Mouse (Mus musculus) cerebellum, adult (tissue): ENCODE results near the gene Syce2.

Experiments used
- ATAC-seq: cut with Nextera tagmentation; 2 replicates; pipeline ENCODE4 v1.9.2; 2017; ENCODE audit warnings: mild to moderate bottlenecking, moderate library complexity, mixed read lengths; ENCODE audit not compliant: insufficient number of reproducible peaks, low FRiP score, low TSS enrichment

Gene Syce2

DNA sequence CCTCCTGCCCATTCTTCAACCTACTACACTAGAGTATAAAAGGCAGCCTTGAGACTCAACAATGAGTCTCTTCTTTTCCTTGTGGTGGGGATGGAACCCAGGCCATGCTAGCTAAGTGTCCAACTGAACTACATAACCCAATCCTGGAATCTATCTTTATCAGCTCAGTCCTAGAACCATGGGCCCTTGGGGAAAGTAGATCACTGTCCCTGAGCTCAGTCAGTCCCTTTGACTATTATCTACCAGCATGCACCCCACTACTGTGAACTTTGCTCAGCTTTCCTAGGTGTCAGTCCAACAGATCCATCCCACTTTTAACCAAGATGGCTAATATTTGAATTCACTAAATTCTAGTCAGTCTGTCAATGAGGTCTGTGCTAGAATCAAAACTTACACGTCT is 30.4 kb upstream of the Syce2 start:
- no peak for ATAC-seq

DNA sequence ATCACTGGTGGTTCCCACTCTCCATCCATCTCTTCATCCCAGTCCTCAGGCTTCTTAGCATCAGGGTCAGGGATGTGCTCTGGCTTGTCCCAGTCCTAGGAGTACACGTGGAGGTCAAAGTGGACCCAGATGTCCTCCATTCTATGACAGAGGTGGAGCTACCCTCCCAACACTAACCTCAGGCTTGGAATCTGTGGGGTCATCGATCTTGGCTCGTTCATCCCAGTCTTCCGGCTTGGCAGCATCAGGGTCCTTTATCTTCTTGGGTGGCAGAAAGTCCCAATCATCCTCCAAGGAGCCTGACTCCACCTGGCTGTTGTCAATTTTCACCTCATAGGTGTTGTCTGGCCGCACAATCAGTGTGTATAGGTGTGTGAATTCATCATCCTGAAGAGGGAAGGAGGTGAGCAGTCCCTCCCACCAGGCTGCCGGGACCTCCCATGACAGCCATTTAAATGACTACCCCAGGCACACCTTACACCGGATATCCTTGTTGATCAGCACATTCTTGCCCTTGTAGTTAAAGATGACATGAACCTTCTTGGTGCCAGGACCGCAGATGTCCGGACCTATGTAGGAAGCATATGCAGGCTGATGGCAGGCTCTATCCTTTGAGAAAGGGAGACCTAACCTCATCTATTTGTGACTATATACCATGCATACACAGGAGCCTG is 27.4 kb upstream of the Syce2 start:
- ATAC-seq: no peak

DNA sequence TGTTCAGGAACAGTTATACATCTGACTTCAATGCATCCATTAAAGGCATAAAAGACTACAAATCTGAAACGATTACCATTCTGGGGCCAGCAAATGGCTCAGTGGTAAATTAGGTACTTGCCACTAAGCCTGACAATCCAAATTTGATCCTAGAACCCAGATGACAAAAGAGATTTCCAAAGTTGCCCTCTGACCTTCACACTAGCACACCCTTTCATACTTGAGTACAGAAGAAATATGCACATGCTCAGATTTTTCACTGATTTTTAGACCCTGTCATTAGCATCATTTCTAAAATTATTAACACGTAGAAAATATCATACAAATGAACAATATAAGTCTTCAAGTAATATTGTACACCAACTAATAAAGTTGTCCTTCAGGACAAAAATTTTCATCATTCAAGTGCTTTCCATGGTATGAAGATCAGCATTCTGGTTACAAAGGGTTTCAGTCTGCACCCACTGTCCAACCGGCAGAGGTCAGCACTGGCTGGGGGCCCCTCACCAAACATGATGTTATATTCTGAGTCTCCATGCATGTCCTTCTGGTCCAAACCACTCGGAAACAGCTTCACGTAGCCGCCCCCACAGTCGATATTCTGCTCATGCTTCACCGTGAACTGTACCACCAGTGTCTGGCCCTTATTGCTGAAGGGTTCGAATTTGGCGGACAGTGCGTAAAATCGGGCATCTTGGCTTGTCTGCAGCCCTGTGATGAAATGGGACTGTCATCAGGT is 26.4 kb upstream of the Syce2 start:
- no peak for ATAC-seq

DNA sequence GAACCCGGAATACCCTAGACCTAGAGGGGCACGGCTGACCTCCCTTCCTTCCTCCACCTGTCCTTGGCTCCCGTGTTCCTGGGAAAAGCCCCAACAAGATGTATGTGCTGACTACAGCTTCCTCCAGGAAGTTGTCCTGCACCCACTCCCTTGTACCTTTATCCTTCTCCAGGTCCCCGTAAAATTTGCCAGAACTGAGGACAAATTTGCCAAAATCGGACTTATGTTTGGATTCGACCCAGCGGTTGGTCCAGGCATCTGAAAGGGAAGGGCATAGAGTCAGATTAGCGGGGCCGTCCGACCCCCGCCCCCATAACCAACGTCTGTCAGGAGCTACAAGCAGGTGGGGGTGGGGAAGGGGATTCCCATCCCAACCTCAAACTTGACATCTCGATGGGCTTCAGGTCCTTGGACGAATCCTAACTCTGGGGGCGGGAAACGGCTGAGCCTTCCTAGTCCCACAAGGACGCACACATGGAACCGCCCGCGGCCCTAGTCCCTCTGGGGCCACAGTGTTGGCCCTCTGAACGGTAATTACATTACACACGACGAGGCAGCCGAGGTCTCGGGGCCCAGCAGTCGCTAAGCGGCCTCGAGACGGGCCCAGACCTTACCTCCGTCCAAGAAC is 25.7 kb upstream of the Syce2 start:
- no peak for ATAC-seq

DNA sequence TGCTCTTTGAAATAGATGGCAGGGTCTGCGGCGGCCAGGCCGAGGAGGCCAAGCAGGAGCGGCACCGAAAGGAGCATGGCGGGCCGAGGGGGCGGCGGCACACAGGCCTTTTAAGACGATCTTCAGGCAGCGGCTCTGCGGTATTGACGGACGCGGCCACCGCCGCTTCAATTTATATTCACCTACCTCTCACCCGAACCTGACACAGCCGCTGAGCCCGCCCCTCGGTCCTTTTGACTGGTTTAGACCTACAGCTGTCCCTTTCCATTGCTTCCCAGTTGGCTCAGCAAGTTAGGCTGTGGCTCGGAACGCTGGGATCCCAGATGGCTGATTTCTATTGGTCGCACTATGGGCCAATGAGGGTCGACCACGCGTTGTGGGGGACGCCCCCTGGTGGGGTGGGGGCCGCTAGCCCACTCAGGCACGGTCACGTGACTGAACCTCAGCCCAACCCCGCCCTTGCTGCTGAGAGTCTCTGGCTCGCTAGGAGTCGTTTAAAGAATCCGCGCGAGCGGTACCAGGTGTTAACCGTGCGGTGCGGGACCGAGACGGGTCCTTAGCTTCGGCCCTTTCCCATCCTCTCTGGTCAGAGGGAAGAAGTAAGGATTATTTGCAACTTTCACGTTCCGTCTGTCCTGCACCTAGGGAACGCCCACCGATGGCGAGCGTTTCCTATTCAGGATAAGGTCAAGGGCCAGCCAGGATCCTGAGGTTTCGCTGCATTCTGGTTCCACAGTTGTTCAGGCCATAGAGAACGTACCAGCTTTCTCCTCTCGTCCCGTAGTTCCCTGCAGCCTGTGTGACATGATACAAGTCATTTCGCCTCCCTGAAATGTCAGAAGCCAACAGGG is 25.0 kb upstream of the Syce2 start, which contains the start of gene Calr:
Calr (minus strand) TSS at position 213 of the 851 bp plus-strand sequence.
- peak; percentile 98 for ATAC-seq

DNA sequence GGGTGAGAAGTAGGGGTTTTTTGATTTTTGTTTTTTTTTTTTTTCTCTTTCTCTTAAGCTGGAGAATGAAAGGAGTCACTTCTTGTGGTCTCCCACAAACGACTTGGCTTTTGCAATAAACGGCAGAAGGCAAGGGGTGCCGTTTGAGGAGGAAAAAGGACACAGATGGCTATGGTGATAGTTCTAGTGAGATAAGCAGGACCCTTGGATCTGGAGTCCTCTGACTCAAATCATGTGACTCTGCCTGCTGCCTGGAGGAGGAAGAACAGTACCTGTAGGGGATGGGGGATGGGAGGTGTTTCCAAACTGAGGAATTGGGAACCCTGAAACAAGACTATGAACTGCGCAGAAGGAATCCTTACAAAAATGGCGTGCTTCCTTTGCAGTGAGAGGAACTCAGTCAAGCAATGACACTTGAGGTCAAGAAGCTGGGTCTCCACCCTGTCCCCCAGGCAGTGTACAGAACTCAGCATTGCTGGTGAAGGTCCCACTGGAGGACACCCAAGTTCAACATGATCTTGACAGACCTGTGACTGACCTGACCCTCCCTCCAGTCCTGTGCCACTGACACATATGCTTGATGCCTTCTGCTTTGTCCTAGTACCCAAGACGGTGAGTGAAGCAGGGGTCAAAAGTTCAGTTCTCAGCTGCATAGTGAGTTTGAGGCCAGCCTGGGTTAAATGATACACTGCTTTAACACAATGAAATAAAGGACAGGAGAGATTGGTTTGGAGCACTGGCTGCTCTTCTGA is 24.1 kb upstream of the Syce2 start:
- ATAC-seq: no peak

DNA sequence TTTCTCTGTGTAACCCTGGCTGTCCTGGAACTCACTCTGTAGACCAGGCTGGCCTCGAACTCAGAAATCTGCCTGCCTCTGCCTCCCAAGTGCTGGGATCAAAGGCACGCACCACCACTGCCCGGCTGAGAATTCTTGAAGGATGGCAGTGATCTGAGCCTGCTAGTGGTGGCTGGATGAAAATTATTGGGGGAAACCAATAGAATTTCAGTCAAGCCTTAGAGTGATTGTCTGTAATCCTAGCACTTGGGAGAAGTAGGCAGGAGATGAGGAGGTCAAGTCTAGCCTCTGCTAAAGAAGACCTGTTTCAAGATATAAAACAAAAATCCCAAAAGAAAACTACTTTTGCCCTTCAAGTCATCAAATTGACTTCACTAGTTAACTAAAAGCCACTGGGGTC is 15.5 kb upstream of the Syce2 start:
- no peak for ATAC-seq

DNA sequence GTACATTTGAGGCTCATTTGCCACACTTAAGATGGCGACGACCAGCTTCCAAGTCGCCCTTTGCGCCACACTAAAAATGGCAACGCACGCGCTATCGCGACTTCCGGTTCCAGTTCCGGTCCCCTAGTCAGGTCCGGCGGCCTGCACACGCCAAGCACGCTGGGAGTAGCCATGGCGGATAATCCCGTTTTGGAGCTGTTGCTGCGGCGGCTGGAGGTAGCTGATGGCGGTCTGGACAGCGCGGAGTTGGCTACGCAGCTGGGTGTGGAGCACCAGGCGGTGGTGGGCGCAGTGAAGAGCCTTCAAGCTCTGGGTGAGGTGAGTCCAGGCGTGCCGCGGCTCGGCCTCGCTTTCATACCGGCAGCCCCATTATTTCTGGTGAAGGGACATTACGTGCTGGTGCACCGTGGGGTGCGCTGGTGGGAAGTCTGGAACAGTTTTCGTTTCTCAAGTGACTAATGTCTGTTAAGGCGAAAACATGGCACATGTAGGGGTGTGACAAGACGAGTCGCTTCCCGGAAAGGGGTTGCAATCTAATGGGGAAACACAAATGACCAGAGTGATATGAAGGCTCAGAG is 15.0 kb upstream of the Syce2 start, which contains the start of gene Farsa:
Farsa (plus strand) TSS at position 126 of the 578 bp plus-strand sequence.
- ATAC-seq: peak; percentile 94; the same call in 1 of the 2 replicates

DNA sequence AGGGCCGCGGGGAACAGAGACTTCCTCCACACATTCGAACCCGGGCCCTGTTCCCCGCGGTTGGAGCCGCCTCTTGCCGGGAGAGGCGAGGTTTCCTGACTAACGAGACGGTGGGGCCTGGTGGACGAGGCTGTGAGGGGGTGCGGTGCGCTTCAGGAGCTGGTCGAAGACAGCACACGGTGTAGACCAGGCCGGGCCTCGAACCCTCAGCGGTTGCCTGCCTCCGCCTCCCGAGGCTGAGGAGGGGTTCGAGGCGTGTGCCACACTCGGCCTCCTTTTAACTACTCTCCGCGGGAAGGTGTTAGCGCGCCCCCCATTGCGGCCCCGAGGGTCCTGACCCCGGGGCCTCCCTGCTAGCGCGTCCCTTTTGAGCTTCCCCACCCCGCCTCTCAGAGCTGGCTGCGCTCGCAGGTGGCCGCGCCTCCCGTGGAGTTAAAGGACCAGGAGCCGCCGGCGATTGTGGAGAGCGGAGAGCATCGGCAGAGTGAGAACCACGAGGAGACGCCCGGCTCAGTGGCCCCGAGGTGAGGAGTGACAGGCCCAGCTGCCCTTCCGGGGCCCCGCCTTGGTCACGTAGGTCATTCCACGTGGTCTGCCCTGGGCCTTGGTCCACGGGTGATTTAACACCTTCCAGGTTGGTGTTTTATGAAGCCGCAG is 526 bp downstream of the Syce2 start:
- ATAC-seq: no peak

DNA sequence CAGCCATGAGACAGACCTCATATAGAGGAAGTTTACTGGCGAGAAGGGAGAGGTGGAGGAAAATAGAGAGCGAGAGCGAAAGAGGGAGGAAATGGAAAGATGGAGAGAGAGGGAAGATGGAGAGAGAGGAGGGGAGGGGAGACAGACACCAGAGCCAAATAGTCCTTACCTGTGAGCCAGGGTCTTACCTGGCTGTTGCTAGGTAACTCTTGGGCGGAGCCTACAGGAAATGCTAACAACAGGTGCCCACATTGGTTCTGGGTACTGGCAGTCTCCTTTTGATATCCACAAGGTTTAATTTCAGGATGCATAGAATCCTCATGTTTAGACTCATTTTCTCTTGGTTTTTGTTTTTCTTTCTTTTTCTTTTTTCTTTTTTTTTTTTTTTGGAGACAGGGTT is 1.1 kb downstream of the Syce2 start:
- no peak for ATAC-seq

DNA sequence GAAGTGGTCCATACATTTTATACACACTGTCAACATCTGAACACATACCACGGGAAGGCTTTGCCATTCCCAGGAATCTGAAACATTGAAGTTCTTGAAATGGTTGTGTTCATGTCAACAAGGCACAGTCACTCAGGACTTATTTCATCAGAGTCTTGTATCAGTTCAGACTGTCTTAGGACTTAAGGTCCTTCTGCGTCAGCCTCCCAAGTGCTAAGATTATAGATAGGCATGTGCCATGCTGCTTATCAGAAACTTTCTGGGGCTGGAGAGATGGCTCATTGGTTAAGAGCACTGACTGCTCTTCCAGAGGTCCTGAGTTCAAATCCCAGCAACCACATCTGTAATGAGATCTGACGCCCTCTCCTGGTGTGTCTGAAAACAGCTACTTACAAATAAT is 2.4 kb downstream of the Syce2 start:
- ATAC-seq: no peak

DNA sequence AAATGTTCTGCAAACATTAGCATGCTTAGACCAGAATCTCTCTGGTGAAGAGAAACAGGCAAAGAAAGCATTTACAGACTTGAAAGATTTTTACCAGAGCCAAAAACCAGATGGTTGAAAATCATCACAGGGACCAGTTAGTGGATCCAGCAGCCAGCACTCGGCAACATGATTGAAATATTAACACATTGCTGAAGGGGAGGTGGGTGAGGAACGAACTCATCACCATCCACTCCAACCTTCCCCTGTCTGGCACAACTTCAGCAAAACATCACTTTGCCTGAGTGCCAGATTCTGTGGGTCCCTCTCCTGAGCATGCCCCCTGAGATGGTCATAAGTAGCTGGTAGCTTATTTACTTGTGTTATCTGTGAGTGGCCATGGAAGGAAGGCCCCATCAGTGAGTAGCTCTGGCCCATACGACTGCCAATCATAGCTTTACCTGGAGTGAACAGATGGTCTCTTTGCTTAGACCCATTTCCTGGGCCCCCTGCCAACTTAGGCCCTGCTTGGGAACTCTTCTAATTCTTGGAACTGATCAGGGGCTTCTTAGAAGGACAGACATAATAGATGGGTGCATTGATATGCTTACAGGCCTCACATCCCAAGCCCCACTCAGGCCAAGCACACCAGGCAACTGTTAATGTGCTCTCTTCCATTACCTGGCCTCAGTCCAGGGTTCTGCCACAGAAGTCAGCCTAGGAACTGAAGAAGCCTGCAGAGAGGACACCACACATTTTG is 5.6 kb downstream of the Syce2 start:
- peak; percentile 52; the same call in 1 of the 2 replicates for ATAC-seq

DNA sequence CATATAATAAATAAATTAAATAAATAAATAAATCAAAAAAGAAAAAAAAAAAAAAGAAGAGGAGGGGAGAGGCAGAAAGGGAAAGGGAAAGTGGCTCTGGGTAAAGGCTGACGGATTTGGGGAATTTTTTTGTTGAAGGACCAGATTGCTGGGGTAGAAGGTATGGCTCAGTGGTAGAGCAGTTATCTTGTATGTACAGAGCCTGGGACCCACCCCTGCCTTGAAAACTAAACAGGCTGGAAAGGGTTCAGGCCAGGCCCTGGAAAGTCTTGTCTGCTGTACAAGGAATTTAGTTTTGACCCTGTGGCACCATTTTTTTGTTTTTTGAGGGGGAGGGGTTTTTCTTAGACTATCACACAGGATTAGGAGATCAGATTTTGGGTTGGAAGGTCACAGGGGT is 7.0 kb downstream of the Syce2 start:
- no peak for ATAC-seq

DNA sequence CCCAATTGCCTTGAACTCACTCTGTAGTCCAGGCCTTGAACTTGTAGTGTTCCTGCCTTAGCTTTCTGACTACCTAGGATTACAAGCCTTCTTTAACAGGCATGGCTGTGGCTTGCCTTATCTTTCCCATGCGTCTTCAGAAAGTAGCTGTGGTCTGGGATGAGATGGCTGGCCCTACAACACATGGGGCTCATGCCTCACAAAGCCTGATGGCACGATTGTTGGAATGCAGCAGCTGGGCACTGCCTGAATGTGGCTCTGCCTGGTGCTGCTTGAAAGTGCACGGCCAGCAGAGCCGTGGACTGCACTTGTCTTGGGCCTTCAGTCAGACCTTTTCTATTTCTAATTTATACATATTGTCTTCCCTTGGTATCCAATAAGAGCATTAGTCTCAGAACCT is 12.8 kb downstream of the Syce2 start:
- ATAC-seq: no peak

DNA sequence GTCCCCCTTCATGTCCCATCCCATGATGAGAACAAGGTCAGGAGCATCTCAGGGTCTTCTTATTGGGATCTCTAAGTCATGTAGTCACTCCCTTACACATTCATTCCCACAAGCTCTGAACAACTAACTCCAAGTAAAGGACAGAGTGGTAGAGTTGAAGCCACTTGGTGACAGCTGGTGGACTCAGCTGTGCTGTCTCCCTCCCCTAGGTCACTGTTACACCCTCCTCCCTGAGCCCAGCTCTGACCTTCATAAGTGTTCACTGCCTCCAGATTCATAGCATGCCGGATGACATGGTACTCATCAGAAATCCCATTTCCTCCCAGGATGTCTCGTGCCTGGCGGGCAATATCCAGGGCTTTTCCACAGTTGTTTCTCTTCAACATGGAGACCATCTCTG is 16.4 kb downstream of the Syce2 start:
- ATAC-seq: no peak

DNA sequence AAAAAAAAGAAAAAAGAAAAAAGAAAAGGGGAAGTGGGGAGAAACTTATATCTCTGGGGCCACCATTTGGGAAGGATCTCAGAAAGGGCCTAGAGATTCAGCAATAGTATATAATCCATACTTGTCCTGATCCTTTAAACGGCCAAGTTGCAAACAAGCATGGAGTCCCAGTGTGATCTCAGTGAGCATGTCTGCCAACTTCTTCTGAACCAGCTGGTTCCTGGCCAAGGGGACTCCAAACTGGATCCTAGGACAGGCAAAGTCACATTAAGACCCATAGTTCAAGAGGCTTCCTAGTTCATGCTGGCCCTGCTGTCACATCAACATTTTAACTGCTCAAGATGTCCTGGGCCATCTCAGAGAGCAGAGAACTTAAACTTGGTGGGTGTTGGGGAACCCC is 17.2 kb downstream of the Syce2 start:
- ATAC-seq: no peak

DNA sequence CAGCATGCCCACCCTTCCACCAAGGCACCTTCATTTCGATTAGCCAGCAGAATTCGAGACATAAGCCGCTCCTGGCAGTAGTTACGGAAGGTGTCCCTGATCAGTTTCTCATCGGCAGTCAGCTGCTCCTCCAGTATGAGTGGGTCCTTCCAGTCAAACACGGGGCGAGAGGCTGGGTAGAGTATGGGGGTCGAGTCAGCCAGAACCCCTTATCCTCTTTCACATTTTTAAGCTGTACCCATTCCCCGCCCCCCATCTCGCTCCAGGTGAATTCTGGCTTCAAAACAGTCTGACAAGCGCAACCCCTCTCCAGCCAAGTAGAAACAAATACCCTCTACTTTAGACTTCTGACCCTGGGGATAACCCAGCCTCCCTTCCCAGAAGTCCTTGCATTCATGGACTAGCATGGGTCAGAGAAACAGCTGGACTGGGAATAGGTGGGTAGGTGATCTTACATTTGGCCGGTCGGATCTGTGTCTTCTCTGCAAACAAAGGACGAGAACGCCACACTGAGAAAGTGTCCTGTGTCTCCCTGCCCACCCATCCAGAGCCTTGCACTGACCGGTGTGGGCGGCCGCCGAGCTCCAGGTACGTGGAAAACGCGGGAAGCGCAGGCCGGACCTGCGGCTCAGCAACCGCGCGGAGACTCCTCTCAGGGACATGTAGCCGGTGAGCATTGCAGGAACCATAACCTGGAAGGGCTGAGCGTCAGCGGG is 21.2 kb downstream of the Syce2 start:
- ATAC-seq: 0 out of 2 replicates have a peak, but pooled peaks have one; percentile 36

DNA sequence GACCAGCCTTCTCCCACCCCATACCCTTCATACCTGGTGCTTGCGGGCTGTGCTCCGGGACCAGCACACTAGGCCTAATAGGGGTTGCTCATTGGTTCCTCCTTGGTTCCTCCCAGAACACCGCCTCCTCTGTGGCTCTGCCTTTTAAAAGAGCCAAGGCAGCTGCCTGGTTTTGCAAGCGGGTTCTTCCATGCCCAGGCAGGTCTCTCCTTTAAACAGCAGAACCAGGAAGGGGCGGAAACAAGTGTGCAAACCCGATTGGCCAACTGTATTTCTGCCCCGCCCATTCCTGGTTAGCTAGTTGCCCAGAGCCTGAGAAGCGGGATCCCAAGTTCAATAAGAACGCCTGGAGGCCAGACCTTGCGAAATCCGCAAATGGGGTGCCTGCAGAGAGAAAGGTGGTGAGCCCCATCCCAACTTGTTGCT is 21.8 kb downstream of the Syce2 start, which contains the start of gene Gcdh:
Gcdh (minus strand) TSS at position 213 of the 426 bp plus-strand sequence.
- ATAC-seq: peak; percentile 100
